Mouse (Mus musculus): ENCODE measurements around the gene Chd9. TPM values are rescaled to one million over a fixed set of nuclear protein-coding genes. Genes with fewer than 3 reads are reported as not detected.

Gene Chd9
- polyA plus RNA-seq, 1 experiment from 2014 or later, result 81.4 TPM

DNA sequence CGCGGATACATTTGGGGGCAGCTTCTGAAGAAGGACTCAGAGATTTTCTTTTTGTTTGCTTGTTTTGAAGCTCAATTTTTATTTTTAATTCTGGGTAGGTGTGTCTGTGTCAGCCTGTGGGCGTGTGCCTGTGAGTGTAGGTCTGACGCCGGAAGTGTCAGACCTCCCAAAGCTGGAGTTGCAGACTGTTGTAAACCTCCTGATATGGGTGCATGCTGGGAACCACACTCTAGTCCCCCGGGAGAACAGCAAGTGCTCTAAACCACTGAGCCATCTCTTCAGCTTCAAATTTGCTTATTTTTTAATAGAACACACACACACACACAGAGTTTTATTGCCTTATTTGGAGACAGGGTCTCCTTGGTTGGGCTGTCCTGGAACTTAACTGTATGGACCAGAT, 15.0 kb downstream of the Chd9 start:
- Histone ChIP-seq H3K9me3 (no peaks in the 10 kb centered on the region), H3K36me3 (no peaks in the 10 kb centered on the region), H3K4me3 (no peak overlapping the region), H3K27ac (no peak overlapping the region), H3K4me1 (no peaks in the 10 kb centered on the region), H3K27me3 (replicated peaks) (no peaks in the 10 kb centered on the region), H3K4me2 (replicated peaks) (no peak overlapping the region), H3K9ac (no peak overlapping the region)
- ATAC-seq (ENCODE audit: low FRiP score, low read depth), result no peak
- 79% methylated on average over 6 of the region's 6 CpGs for WGBS

- H3K4me3 ChIP-seq, result no peak overlapping the region
- H3K9ac ChIP-seq, result no peak overlapping the region
- no peak for ATAC-seq (ENCODE audit: low FRiP score, low read depth)
- no peaks in the 10 kb centered on the region for H3K9me3 ChIP-seq
- no peak overlapping the region for H3K4me2 ChIP-seq (replicated peaks)
- WGBS, result 81% methylated on average over 9 of the region's 9 CpGs
- H3K27me3 ChIP-seq (replicated peaks), result no peaks in the 10 kb centered on the region
- no peaks in the 10 kb centered on the region for H3K36me3 ChIP-seq
- H3K27ac ChIP-seq, result no peak overlapping the region
- peaks cover 4% of the 10 kb centered on the region for H3K4me1 ChIP-seq
Observed at GRCm38 (mm10) chr8:90844179-90844967, 16.2 kb downstream of the Chd9 start.

- 87% methylated on average over 7 of the region's 7 CpGs for WGBS
- Histone ChIP-seq H3K4me3 (no peak overlapping the region), H3K27ac (no peak overlapping the region), H3K36me3 (no peaks in the 10 kb centered on the region), H3K27me3 (replicated peaks) (no peaks in the 10 kb centered on the region), H3K9ac (no peak overlapping the region), H3K4me2 (replicated peaks) (no peak overlapping the region), H3K4me1 (peaks cover 9% of the 10 kb centered on the region), H3K9me3 (no peaks in the 10 kb centered on the region)
- no peak for ATAC-seq (ENCODE audit: low FRiP score, low read depth)
Observed at GRCm38 (mm10) chr8:90847980-90848379, 19.8 kb downstream of the Chd9 start.

DNA sequence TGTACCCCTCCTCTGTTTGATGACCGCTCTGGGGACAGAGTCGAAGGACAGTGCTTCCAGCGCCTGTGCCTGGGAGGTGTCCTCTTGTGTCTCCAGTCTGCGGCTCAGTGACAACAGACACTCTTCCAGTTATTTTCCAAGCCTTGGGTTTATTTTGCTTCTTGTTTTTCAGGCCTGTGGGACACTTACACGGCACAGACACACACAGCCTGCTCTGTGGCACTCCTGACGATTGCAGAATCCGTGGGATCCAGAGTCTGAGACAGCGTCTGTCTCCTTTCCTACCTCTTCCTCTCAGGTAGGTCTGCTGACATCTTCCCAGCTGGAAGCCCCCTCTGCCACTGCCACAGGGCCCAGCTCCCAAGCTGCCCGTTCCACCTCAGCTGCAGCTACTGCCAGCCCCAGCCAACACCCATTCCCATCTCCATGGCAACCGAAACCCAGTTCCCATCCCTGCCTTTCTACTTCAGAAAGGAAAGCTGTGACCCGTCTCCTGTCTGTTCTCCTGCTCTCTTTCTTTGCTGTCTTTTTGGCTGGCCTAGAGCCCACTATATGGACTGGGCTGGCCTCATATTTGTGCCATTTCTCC, 21.4 kb downstream of the Chd9 start:
- ATAC-seq (ENCODE audit: low FRiP score, low read depth), result peak; percentile 61; the same call in 1 of the 2 replicates
- H3K9ac ChIP-seq, result no peak overlapping the region
- WGBS, result 49% methylated on average over 11 of the region's 11 CpGs
- no peak overlapping the region for H3K4me3 ChIP-seq
- peaks cover 13% of the 10 kb centered on the region for H3K4me1 ChIP-seq
- H3K4me2 ChIP-seq (replicated peaks), result no peak overlapping the region
- no peaks in the 10 kb centered on the region for H3K27me3 ChIP-seq (replicated peaks)
- H3K9me3 ChIP-seq, result no peaks in the 10 kb centered on the region
- peak overlapping the region; percentile 64 for H3K27ac ChIP-seq
- H3K36me3 ChIP-seq, result no peaks in the 10 kb centered on the region

- H3K36me3 ChIP-seq, result no peaks in the 10 kb centered on the region
- no peaks in the 10 kb centered on the region for H3K27me3 ChIP-seq (replicated peaks)
- no peak for ATAC-seq (ENCODE audit: low FRiP score, low read depth)
- H3K9ac ChIP-seq, result no peak overlapping the region
- no peaks in the 10 kb centered on the region for H3K9me3 ChIP-seq
- 40% methylated on average over 8 of the region's 8 CpGs for WGBS
- no peak overlapping the region for H3K27ac ChIP-seq
- H3K4me2 ChIP-seq (replicated peaks), result no peak overlapping the region
- no peak overlapping the region for H3K4me3 ChIP-seq
- peaks cover 25% of the 10 kb centered on the region for H3K4me1 ChIP-seq
Observed at GRCm38 (mm10) chr8:90851544-90851943, 23.4 kb downstream of the Chd9 start.

GRCm38 (mm10) chr8:90853971-90854670, 26.0 kb downstream of the Chd9 start:
- no peaks in the 10 kb centered on the region for H3K36me3 ChIP-seq
- no peak overlapping the region for H3K4me3 ChIP-seq
- WGBS, result 52% methylated on average over 9 of the region's 9 CpGs
- no peaks in the 10 kb centered on the region for H3K9me3 ChIP-seq
- ATAC-seq (ENCODE audit: low FRiP score, low read depth), result peak; percentile 52
- H3K4me1 ChIP-seq, result peaks cover 33% of the 10 kb centered on the region
- peak overlapping the region; percentile 35 for H3K4me2 ChIP-seq (replicated peaks)
- H3K9ac ChIP-seq, result no peak overlapping the region
- H3K27me3 ChIP-seq (replicated peaks), result no peaks in the 10 kb centered on the region
- no peak overlapping the region; the same call in 1 of the 2 replicates for H3K27ac ChIP-seq

DNA sequence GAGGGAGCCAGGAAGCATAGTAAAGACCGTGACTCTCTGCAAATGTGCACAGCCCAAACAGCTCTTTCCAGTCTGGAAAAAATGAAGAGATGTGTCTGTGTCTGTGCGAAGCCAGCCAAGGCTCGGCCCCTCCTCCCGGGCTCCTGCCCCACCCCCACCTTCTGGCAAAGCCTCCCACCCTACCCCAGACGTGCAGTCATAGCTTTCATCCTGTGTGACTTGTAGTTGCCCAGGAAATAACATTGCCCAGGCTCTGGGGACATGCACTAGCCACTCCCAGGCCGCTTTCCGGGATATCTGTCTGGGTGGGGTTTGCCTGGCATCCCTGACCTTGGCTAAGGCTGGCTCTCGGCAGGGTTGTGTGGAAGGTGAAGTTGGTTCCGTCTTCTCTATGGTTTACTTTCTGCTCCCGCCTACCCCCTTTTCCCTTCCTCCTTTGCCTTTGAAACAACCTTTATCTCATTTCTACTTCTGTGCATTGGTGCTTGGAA, 26.6 kb downstream of the Chd9 start:
- no peaks in the 10 kb centered on the region for H3K36me3 ChIP-seq
- H3K4me1 ChIP-seq, result peaks cover 33% of the 10 kb centered on the region
- no peaks in the 10 kb centered on the region for H3K27me3 ChIP-seq (replicated peaks)
- H3K9ac ChIP-seq, result no peak overlapping the region
- H3K27ac ChIP-seq, result peak overlapping the region; percentile 23
- WGBS, result 10% methylated on average over 10 of the region's 10 CpGs
- H3K9me3 ChIP-seq, result no peaks in the 10 kb centered on the region
- H3K4me2 ChIP-seq (replicated peaks), result peak overlapping the region; percentile 35
- no peak overlapping the region for H3K4me3 ChIP-seq
- peak; percentile 85 for ATAC-seq (ENCODE audit: low FRiP score, low read depth)

DNA sequence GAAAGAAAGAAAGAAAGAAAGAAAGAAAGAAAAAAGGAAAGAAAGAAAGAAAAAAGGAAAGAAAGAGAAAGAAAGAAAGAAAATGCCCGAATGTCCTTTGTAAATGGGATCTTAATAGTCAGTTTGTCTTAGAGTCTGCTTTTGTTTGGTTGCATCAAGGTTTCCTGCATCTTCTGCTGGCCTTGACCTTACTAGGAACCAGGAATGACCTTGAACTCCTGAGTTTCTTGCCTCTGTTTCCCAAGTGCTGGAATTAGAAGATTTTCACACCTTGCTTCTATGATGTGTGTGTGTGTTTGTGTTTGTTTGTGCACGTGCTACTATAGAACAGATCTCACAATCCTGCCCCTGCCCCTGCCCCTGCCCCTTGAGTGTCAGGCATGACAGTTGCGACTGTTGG, 28.0 kb downstream of the Chd9 start:
- no peak for ATAC-seq (ENCODE audit: low FRiP score, low read depth)
- Histone ChIP-seq H3K9me3 (no peaks in the 10 kb centered on the region), H3K4me1 (peaks cover 32% of the 10 kb centered on the region), H3K27ac (no peak overlapping the region), H3K4me3 (no peak overlapping the region), H3K4me2 (replicated peaks) (no peak overlapping the region), H3K9ac (no peak overlapping the region), H3K36me3 (no peaks in the 10 kb centered on the region), H3K27me3 (replicated peaks) (no peaks in the 10 kb centered on the region)
- WGBS, result 89% methylated on average over 3 of the region's 3 CpGs

DNA sequence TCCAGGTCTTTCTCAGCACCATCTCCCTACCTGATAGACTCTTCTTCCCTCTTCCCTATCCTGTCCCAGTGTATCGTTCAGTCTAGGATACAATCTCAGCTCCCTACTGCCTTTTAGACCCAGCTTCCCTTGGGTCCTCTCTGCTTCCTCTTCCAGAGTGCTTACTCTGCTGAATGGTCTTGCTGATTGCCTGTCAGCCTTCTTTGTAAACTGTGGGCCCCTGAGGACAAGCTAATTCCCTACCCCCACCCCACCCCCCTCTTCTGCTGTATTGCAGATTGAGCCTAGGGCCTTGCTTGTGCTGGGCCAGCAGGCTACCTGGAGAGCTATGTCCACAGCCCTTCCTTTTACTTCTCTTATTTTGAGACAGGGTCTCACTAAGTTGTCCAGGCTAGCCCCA, 28.8 kb downstream of the Chd9 start:
- no peak for ATAC-seq (ENCODE audit: low FRiP score, low read depth)
- Histone ChIP-seq H3K9me3 (no peaks in the 10 kb centered on the region), H3K4me3 (no peak overlapping the region), H3K36me3 (no peaks in the 10 kb centered on the region), H3K27me3 (replicated peaks) (no peaks in the 10 kb centered on the region), H3K4me1 (peaks cover 40% of the 10 kb centered on the region), H3K4me2 (replicated peaks) (no peak overlapping the region), H3K9ac (no peak overlapping the region), H3K27ac (no peak overlapping the region)
- WGBS, result 23% methylated on average over 1 of the region's 1 CpGs

DNA sequence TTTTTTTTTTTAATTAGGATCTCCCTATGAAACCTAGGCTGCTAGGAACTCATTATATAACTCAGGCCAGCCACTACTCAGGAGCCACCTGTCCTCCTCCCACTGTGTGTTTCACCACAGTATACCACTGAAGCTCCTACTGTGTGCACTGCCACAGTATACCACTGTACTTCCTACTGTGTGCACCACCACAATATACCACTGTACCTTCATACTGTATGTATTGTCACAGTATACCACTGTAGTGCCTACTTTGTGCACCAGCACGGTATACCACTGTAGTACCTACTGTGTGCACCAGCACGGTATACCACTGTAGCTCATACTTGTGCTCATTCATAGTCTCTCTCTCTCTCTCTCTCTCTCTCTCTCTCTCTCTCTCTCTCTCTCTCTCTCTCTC, 29.9 kb downstream of the Chd9 start:
- ATAC-seq (ENCODE audit: low FRiP score, low read depth), result no peak
- WGBS, result 91% methylated on average over 2 of the region's 2 CpGs
- peaks cover 49% of the 10 kb centered on the region for H3K4me1 ChIP-seq
- H3K27me3 ChIP-seq (replicated peaks), result no peaks in the 10 kb centered on the region
- no peak overlapping the region for H3K4me3 ChIP-seq
- H3K4me2 ChIP-seq (replicated peaks), result no peak overlapping the region
- H3K9me3 ChIP-seq, result no peaks in the 10 kb centered on the region
- no peak overlapping the region for H3K9ac ChIP-seq
- H3K36me3 ChIP-seq, result no peaks in the 10 kb centered on the region
- no peak overlapping the region for H3K27ac ChIP-seq

- Histone ChIP-seq H3K9me3 (no peaks in the 10 kb centered on the region), H3K4me2 (replicated peaks) (peak overlapping the region; percentile 51), H3K4me1 (peaks cover 34% of the 10 kb centered on the region), H3K27ac (peak overlapping the region; percentile 63), H3K36me3 (no peaks in the 10 kb centered on the region), H3K4me3 (no peak overlapping the region), H3K9ac (no peak overlapping the region), H3K27me3 (replicated peaks) (no peaks in the 10 kb centered on the region)
- 4% methylated on average over 9 of the region's 9 CpGs for WGBS
- peak; percentile 56 for ATAC-seq (ENCODE audit: low FRiP score, low read depth)
Observed at GRCm38 (mm10) chr8:90861266-90861944, 33.3 kb downstream of the Chd9 start.

DNA sequence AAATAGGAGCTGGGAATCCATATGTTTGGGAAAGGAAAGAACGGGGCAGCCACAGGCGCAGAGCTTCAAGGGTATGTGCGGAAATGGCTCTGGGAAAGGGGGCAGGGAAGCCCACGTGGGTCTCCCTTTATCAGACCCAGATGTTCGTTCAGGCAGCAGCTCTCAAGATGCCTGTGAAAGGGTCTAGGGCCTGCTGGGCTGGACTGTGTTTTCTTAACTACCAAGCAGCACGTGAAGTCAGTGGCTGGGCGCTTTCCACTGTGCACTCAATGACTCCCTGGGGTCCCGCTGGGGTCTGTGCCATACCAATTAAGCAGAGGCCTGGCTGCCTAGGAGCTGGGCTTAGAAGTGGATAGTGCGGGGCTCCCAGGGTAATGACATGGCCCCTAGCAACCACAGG, 33.9 kb downstream of the Chd9 start:
- H3K4me1 ChIP-seq, result peaks cover 28% of the 10 kb centered on the region
- WGBS, result 0% methylated on average over 9 of the region's 9 CpGs
- peak overlapping the region; percentile 51 for H3K4me2 ChIP-seq (replicated peaks)
- H3K4me3 ChIP-seq, result no peak overlapping the region
- H3K27me3 ChIP-seq (replicated peaks), result no peaks in the 10 kb centered on the region
- no peaks in the 10 kb centered on the region for H3K36me3 ChIP-seq
- no peaks in the 10 kb centered on the region for H3K9me3 ChIP-seq
- H3K9ac ChIP-seq, result no peak overlapping the region
- H3K27ac ChIP-seq, result peak overlapping the region; percentile 63
- peak; percentile 95 for ATAC-seq (ENCODE audit: low FRiP score, low read depth)

All from neural tube, embryonic 12.5 days (tissue).